Mouse (Mus musculus) forebrain, embryonic 11.5 days (tissue): Measurements from ENCODE around the gene Zfp366. TPM values are rescaled to one million over a fixed set of nuclear protein-coding genes. Genes with fewer than 3 reads are reported as not detected.

Source experiments
- ATAC-seq: fragments of 200-750 bp; cut with Nextera tagmentation; replicated peaks from 2 replicates; pipeline ENCODE4 v1.8.0; 2017; ENCODE audit warnings: moderate TSS enrichment; ENCODE audit not compliant: low FRiP score
- DNase-seq: peaks from one replicate; pipeline ENCODE4 v3.0.0-alpha.2; 2017; ENCODE audit warnings: low spot score
- H3K27ac ChIP-seq: fragments of 300-500 bp; sonication (generic); 2 replicates; pipeline ENCODE4 v1.5.1; 2014; ENCODE audit warnings: low read depth, low read length
- H3K27me3 ChIP-seq: fragments of 300-500 bp; sonication (generic); 2 replicates; pipeline ENCODE4 v1.6.1; 2014; ENCODE audit warnings: mild to moderate bottlenecking, low read length, mixed read lengths; ENCODE audit not compliant: control insufficient read depth, insufficient read depth
- H3K36me3 ChIP-seq: fragments of 300-500 bp; sonication (generic); 2 replicates; pipeline ENCODE4 v1.6.1; 2014; ENCODE audit warnings: mild to moderate bottlenecking, low read length, moderate library complexity, mixed read lengths; ENCODE audit not compliant: control insufficient read depth, insufficient read depth
- H3K4me1 ChIP-seq: fragments of 300-500 bp; sonication (generic); replicated peaks from 2 replicates; pipeline ENCODE4 v1.6.1; 2014; ENCODE audit warnings: low read length, mixed read lengths; ENCODE audit not compliant: control insufficient read depth, insufficient read depth
- H3K4me2 ChIP-seq: fragments of 300-500 bp; sonication (generic); 2 replicates; pipeline ENCODE4 v1.6.1; 2014; ENCODE audit warnings: low read depth, mild to moderate bottlenecking, low read length, moderate library complexity, mixed read lengths; ENCODE audit not compliant: severe bottlenecking
- H3K4me3 ChIP-seq: fragments of 300-500 bp; sonication (generic); 2 replicates; pipeline ENCODE4 v1.5.1; 2014; ENCODE audit warnings: low read depth, low read length
- H3K9ac ChIP-seq: fragments of 300-500 bp; sonication (generic); 2 replicates; pipeline ENCODE4 v1.6.1; 2014; ENCODE audit warnings: low read length
- H3K9me3 ChIP-seq: fragments of 300-500 bp; sonication (generic); 2 replicates; pipeline ENCODE4 v1.6.1; 2016; ENCODE audit warnings: low read length, mixed read lengths; ENCODE audit not compliant: control insufficient read depth
- WGBS: fragments of 180-500 bp; shearing (Covaris S2); extraction: QIAGEN DNeasy Blood & Tissue Kit; methylation state at CpG from one replicate; pipeline ENCODE4 v1.1.7; 2014; 5-methylcytosine and 5-hydroxymethylcytosine counted together
- polyA plus RNA-seq: library from polyadenylated mRNA; unstranded; fragments of >200 nt; fragmentation: Nextera tagmentation; extraction: Ambion mirVana; gene quantifications from 2 replicates; pipeline ENCODE4 v1.2.1, GENCODE M21; 2014

Zfp366 gene
- polyA plus RNA-seq, 1 experiment from 2014 or later: 0.72 TPM

- Histone ChIP-seq H3K9ac (no peak overlapping the region), H3K4me2 (no peak overlapping the region), H3K36me3 (no peaks in the 10 kb centered on the region), H3K27me3 (no peaks in the 10 kb centered on the region), H3K27ac (no peak overlapping the region), H3K9me3 (no peaks in the 10 kb centered on the region), H3K4me3 (no peak overlapping the region), H3K4me1 (no peaks in the 10 kb centered on the region)
- DNase-seq: no peak
- ATAC-seq: no peak
- WGBS: 86% methylated on average over 4 of the region's 4 CpGs
Observed at GRCm38 (mm10) chr13:99263159-99263783, 78.6 kb downstream of the Zfp366 start.

DNA sequence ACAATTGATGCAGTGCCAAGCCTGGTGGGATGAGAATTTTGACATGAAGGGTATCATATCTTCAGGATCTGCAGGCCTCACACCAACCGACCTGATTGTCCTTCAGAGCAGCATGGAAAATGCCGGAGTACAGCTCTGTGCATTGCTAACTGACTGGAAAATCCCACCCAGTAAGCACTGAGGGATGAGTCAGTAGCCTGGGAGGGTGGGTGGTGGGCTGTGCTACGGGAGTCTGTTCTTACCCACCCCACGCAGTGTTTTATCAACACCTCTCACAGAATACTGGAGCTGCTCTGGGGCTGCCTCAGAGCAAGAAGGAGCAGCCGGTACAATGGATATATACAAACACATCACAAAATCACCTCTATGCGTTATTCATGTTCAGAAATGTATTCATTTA lies 79.9 kb downstream of the Zfp366 start:
- 83% methylated on average over 6 of the region's 6 CpGs for WGBS
- no peak for DNase-seq

DNA sequence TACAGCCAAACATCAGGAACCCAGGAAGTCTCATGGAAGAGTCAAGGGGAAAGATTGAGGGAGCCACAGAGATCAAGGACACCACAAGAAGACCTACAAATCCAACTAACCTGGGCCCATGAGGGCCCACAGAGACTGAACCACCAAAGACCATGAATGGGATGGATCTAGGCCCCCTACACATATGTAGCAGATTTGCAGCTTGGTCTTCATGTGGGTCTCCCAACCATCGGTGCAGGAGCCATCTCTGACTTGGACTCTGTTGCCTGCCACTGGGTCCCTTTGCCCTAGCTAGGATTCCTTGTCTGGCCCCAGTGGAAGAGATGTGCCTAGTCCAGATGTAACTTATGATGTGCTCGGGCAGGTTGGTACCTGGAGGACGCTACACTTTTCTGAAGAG lies 87.4 kb downstream of the Zfp366 start:
- Histone ChIP-seq H3K36me3 (no peaks in the 10 kb centered on the region), H3K9me3 (no peaks in the 10 kb centered on the region), H3K4me2 (no peak overlapping the region), H3K4me1 (no peaks in the 10 kb centered on the region), H3K27me3 (no peaks in the 10 kb centered on the region), H3K27ac (no peak overlapping the region), H3K9ac (no peak overlapping the region), H3K4me3 (no peak overlapping the region)
- no peak for DNase-seq
- WGBS: 93% methylated on average over 3 of the region's 3 CpGs
- no peak for ATAC-seq

More for the DNA sequence above, 79.9 kb downstream of the Zfp366 start:
- H3K4me2 ChIP-seq: no peak overlapping the region
- no peaks in the 10 kb centered on the region for H3K36me3 ChIP-seq
- H3K9ac ChIP-seq: no peak overlapping the region
- no peaks in the 10 kb centered on the region for H3K27me3 ChIP-seq
- no peak for ATAC-seq
- no peaks in the 10 kb centered on the region for H3K9me3 ChIP-seq
- no peak overlapping the region for H3K27ac ChIP-seq
- no peak overlapping the region for H3K4me3 ChIP-seq
- H3K4me1 ChIP-seq: no peaks in the 10 kb centered on the region

DNA sequence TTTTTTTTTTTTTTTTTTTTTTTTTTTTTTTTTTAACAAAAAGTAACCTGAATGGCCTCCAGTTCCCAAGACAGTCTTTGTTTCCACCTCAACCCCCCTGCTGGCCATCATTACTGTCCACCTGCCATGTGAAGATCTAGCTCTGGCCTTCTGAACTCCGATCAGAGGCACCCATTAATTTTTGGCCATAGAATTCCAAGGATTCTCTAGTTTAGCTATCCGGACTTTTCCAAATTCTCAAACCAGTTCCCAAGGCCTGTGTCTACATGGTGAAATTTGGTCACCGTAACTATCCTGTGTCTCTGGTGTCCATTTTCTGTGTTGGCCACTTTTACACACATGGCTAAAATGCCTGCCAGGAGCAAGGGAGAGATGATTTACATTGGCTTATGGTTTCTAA lies 92.9 kb downstream of the Zfp366 start:
- Histone ChIP-seq H3K4me2 (no peak overlapping the region), H3K4me1 (no peaks in the 10 kb centered on the region), H3K36me3 (no peaks in the 10 kb centered on the region), H3K27me3 (no peaks in the 10 kb centered on the region), H3K9ac (no peak overlapping the region), H3K4me3 (no peak overlapping the region), H3K27ac (no peak overlapping the region), H3K9me3 (no peaks in the 10 kb centered on the region)
- WGBS: 97% methylated on average over 3 of the region's 3 CpGs
- ATAC-seq: no peak
- DNase-seq: no peak

DNA sequence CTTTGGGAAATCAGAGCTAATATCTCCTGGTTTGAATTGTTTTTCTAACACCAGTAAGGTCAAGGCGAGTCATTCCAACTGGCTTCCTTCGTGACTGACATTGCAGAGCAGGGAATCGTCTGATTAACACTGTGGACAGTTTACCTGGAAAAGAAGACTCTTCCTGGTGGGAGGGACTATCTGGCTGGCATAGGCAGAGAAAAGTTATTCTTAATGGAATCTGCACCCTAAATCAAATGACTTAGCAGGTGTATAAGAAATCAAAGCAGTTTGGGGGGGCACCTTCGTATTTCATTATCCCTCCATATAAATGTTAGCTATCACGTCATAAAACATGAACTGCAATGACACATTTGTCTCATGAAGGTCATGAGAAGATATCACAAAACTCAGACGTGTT lies 93.9 kb downstream of the Zfp366 start:
- WGBS: 86% methylated on average over 6 of the region's 6 CpGs
- no peaks in the 10 kb centered on the region for H3K4me1 ChIP-seq
- no peak for DNase-seq
- H3K9ac ChIP-seq: no peak overlapping the region
- H3K9me3 ChIP-seq: no peaks in the 10 kb centered on the region
- no peak overlapping the region for H3K4me2 ChIP-seq
- no peak for ATAC-seq
- H3K4me3 ChIP-seq: no peak overlapping the region
- H3K27me3 ChIP-seq: no peaks in the 10 kb centered on the region
- H3K36me3 ChIP-seq: no peaks in the 10 kb centered on the region
- no peak overlapping the region for H3K27ac ChIP-seq

DNA sequence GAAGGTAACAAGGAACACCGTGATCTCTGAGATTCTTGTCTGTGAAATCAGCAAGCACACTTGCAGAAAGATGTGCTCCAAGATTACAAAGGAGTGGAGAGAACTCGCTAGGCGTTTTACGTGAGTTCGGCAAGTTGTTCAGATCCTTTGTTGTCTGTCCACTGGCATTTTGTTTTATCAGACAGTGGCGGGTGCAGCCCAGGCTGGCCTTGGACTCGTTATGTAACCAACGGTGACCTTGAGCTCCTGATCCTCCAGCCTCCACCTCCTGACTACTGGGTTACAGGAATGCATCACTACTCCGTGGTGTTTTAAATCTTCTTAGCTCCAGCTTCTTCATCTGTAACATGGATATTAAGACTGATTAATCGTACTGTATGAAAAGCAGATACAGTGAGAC lies 94.7 kb downstream of the Zfp366 start:
- Histone ChIP-seq H3K9me3 (no peaks in the 10 kb centered on the region), H3K4me1 (no peaks in the 10 kb centered on the region), H3K9ac (no peak overlapping the region), H3K4me2 (no peak overlapping the region), H3K27me3 (no peaks in the 10 kb centered on the region), H3K36me3 (no peaks in the 10 kb centered on the region), H3K27ac (no peak overlapping the region), H3K4me3 (no peak overlapping the region)
- 69% methylated on average over 10 of the region's 10 CpGs for WGBS
- no peak for ATAC-seq
- DNase-seq: no peak

DNA sequence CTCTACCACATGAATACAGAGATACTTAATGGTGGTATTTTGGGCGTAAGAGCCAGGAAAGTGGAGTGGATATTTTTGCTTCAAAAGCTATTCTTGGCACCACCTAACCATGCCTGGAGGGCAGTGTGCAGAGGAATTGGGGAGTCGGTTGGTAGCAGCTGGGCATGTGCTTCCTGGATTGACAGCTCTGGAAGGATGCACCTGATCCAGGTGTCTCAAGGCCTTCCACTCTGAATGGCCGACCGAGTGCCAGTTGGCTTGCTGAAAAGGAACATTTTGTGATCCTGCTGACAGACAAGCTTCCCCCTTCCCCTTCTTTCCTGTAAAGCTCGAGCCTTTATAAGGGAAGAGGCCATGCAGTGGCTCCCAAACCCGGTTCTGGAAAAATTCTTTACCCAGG lies 98.3 kb downstream of the Zfp366 start:
- DNase-seq (no peak), ATAC-seq (no peak)
- no peak overlapping the region for H3K9ac ChIP-seq
- no peaks in the 10 kb centered on the region for H3K9me3 ChIP-seq
- H3K4me2 ChIP-seq: no peak overlapping the region
- no peak overlapping the region for H3K4me3 ChIP-seq
- H3K27ac ChIP-seq: no peak overlapping the region
- H3K27me3 ChIP-seq: no peaks in the 10 kb centered on the region
- 87% methylated on average over 6 of the region's 6 CpGs for WGBS
- H3K4me1 ChIP-seq: 0 out of 2 replicates have a peak, but pooled peaks cover 3% of the 10 kb centered on the region
- no peaks in the 10 kb centered on the region for H3K36me3 ChIP-seq

GRCm38 (mm10) chr13:99283916-99284315 lies 99.3 kb downstream of the Zfp366 start:
- no peak overlapping the region for H3K27ac ChIP-seq
- H3K4me1 ChIP-seq: 0 out of 2 replicates have a peak, but pooled peaks cover 3% of the 10 kb centered on the region
- no peaks in the 10 kb centered on the region for H3K27me3 ChIP-seq
- 86% methylated on average over 12 of the region's 12 CpGs for WGBS
- no peak overlapping the region for H3K4me3 ChIP-seq
- DNase-seq: peak; percentile 35
- H3K36me3 ChIP-seq: no peaks in the 10 kb centered on the region
- H3K4me2 ChIP-seq: no peak overlapping the region
- no peaks in the 10 kb centered on the region for H3K9me3 ChIP-seq
- H3K9ac ChIP-seq: no peak overlapping the region
- ATAC-seq: no peak

DNA sequence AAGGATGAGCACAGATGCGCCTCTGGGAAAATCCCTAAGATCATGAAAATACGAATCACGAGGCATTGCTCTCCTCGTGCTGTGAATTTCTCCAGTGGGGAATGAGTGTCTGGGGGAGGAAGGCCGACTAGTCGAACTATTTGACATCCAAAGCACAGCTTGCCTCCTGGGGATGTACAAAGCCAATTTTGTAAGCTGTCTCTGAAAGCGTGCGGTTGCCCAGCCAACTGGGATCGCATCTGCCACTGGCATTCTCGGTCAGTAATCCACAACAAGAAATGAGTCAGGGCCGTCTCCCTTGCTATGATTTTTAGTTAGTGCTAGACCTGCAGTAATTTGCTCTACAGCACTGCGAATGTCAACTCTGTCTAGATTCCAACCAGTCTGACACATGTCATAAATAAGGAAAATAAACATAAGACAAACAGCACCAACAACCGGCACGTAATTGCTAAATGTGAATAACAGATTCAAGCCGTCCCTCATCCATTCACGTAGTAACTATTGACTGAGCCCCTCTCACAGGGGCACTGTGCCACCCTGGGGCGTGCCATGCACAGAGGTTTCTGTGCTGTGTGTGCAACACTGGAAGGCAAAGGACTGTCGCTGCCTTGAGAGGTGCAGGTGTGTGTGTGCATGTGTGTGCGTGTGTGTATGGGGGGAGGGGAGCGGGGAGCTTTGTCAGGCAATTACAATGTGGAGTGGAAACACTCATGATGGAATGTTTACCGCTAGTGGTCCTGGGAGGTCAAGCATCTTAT lies 100.0 kb downstream of the Zfp366 start:
- ATAC-seq (no peak), DNase-seq (no peak)
- Histone ChIP-seq H3K4me2 (no peak overlapping the region), H3K9ac (no peak overlapping the region), H3K27ac (no peak overlapping the region), H3K27me3 (no peaks in the 10 kb centered on the region), H3K4me1 (0 out of 2 replicates have a peak, but pooled peaks cover 3% of the 10 kb centered on the region), H3K36me3 (no peaks in the 10 kb centered on the region), H3K9me3 (no peaks in the 10 kb centered on the region), H3K4me3 (no peak overlapping the region)
- WGBS: 84% methylated on average over 21 of the region's 21 CpGs
